Mouse (Mus musculus): ENCODE measurements around the gene Neb. TPM values are rescaled to one million over a fixed set of nuclear protein-coding genes. Genes with fewer than 3 reads are reported as not detected.

Neb gene
- polyA plus RNA-seq, 1 experiment from 2014 or later, result 9.2 TPM

DNA sequence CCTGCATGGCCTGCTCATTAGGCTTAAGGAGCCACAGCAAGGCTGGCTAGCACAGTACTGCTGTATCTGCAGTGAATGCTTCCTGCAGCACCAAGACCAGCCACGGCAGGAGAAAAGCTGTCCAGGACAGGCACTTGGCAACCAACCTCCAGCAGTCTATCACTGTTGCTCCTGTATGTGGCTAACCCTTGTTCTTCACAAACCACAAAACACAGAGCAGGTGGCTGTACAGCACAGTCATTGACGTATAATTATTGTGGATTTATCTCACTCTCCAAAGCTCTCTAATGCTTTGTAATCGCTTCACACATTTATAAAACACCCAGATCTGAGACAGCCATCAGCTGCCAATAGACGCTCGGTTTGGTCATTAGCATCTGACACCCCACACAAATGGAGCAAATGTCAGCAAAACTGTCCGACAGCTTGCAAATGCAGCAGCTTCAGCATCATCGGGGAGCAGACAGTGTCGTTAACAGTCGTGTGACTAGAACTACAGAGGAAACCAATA lies 129.9 kb downstream of the Neb start:
- Histone ChIP-seq H3K9me3 (replicated peaks) (no peaks in the 10 kb centered on the region), H3K4me1 (replicated peaks) (no peaks in the 10 kb centered on the region), H3K36me3 (replicated peaks) (no peaks in the 10 kb centered on the region), H3K27me3 (no peaks in the 10 kb centered on the region), H3K4me3 (replicated peaks) (no peak overlapping the region), H3K4me2 (no peak overlapping the region), H3K9ac (no peak overlapping the region), H3K27ac (replicated peaks) (no peak overlapping the region)
- WGBS (ENCODE audit: insufficient replicate concordance), result 54% methylated on average over 9 of the region's 9 CpGs
- ATAC-seq (ENCODE audit: insufficient read depth), result no peak

DNA sequence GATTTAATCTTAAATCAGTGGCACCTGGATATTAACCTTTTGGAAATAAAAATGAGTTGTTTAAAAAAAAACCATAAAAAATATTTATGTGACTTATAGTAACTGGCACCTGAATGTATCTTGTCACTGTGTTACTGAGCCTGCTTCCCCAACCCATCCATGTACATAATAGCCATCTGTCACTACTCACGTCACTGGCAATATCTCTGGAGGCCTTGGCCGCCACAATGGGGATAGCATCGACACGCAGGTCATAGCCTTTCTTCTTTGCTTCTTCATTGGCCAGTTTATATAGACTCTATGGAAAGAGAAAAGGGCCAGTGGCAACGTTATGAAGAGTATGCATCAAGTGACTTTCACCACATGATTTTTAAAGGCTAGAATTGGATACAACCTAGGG lies 133.2 kb downstream of the Neb start:
- Histone ChIP-seq H3K4me3 (replicated peaks) (no peak overlapping the region), H3K27me3 (no peaks in the 10 kb centered on the region), H3K4me1 (replicated peaks) (no peaks in the 10 kb centered on the region), H3K27ac (replicated peaks) (no peak overlapping the region), H3K36me3 (replicated peaks) (no peaks in the 10 kb centered on the region), H3K9ac (no peak overlapping the region), H3K9me3 (replicated peaks) (no peaks in the 10 kb centered on the region), H3K4me2 (no peak overlapping the region)
- ATAC-seq (ENCODE audit: insufficient read depth), result no peak
- WGBS (ENCODE audit: insufficient replicate concordance), result 72% methylated on average over 5 of the region's 5 CpGs

DNA sequence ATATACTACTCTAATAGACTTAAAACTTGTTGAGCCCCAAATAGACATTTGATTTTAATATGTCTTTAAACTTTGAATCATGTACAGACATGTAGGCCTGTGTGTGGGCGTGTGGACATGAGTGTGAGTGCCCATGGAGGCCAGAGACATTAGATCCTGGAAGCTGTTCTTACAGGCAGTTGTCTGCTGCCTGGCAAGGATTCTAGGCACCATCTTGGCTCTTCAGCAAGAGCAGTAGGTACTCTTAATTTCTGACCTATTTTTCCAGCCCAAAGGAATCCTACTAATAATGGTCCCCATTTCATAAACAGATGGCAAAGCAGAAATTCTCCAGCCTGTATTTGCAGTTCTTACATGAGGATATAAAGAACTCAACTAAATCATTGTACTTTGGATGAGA lies 135.6 kb downstream of the Neb start:
- Histone ChIP-seq H3K4me3 (replicated peaks) (no peak overlapping the region), H3K4me2 (no peak overlapping the region), H3K36me3 (replicated peaks) (no peaks in the 10 kb centered on the region), H3K9me3 (replicated peaks) (no peaks in the 10 kb centered on the region), H3K9ac (no peak overlapping the region), H3K4me1 (replicated peaks) (no peaks in the 10 kb centered on the region), H3K27ac (replicated peaks) (no peak overlapping the region), H3K27me3 (no peaks in the 10 kb centered on the region)
- no peak for ATAC-seq (ENCODE audit: insufficient read depth)
- WGBS (ENCODE audit: insufficient replicate concordance), result 37% methylated on average over 1 of the region's 1 CpGs

DNA sequence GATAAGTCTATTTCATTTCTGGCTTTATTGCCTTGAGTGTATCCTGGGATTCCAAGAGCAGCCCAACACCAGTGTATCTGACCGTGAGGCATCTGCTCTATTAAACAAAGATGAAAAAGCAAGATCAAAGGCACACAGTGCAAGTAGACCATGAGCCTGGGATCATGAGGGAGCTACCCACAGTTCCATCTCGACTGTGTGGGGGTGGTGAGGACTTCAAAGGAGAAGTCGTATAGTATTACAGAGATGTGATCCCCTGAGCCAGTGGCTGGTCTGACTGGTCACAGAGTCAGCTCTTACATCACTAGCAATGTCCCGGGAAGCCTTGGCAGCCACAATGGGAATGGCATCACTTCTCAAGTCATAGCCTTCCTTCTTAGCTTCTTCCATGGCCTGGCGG lies 140.4 kb downstream of the Neb start:
- H3K9ac ChIP-seq, result no peak overlapping the region
- H3K4me1 ChIP-seq (replicated peaks), result no peaks in the 10 kb centered on the region
- no peak for ATAC-seq (ENCODE audit: insufficient read depth)
- H3K4me2 ChIP-seq, result no peak overlapping the region
- WGBS (ENCODE audit: insufficient replicate concordance), result 49% methylated on average over 5 of the region's 5 CpGs
- no peaks in the 10 kb centered on the region for H3K9me3 ChIP-seq (replicated peaks)
- H3K36me3 ChIP-seq (replicated peaks), result no peaks in the 10 kb centered on the region
- H3K27ac ChIP-seq (replicated peaks), result no peak overlapping the region
- H3K4me3 ChIP-seq (replicated peaks), result no peak overlapping the region
- H3K27me3 ChIP-seq, result no peaks in the 10 kb centered on the region

DNA sequence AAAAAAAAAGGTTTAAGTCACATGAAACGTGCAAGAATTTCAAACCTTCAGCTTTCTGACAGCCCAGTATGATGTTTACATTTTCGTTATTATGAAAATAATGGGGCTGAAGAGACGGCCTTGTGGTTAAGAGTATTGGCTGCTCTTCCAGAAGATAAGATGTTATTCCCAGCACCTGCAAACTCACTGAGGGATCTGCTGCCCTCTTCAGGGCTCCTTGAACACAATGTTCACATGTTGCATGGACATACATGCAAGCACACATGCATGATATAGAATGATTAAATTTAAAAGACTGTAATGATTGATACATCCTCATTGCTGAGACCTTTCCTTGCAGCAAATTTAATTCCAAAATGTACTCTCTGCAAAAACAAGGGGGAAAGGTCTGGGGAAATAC lies 150.7 kb downstream of the Neb start:
- Histone ChIP-seq H3K36me3 (replicated peaks) (no peaks in the 10 kb centered on the region), H3K4me2 (no peak overlapping the region), H3K9ac (no peak overlapping the region), H3K4me3 (replicated peaks) (no peak overlapping the region), H3K27ac (replicated peaks) (no peak overlapping the region), H3K4me1 (replicated peaks) (no peaks in the 10 kb centered on the region), H3K27me3 (no peaks in the 10 kb centered on the region), H3K9me3 (replicated peaks) (no peaks in the 10 kb centered on the region)
- 26% methylated on average over 3 of the region's 3 CpGs for WGBS (ENCODE audit: insufficient replicate concordance)
- no peak for ATAC-seq (ENCODE audit: insufficient read depth)

DNA sequence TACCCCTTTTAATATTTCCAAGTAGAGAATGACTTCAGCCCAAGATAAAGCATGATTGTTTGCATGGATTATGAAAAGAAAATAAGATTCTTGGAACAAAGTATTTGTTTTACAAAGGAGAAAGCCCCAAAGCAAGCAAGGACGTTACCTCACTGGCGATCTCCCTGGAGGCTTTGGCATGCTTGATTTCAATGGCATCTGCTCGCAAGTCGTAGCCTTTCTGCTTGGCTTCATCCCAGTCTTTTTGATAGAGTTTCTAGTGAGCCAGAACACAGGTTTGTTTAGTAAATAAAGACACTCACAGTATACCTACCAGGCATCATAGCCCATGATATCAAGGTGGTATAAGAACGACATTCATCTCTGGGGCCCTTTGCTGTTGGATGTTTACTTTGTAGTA lies 153.9 kb downstream of the Neb start:
- H3K36me3 ChIP-seq (replicated peaks), result no peaks in the 10 kb centered on the region
- no peak overlapping the region for H3K4me2 ChIP-seq
- WGBS (ENCODE audit: insufficient replicate concordance), result 74% methylated on average over 5 of the region's 5 CpGs
- H3K27me3 ChIP-seq, result no peaks in the 10 kb centered on the region
- no peak for ATAC-seq (ENCODE audit: insufficient read depth)
- no peak overlapping the region for H3K9ac ChIP-seq
- H3K4me1 ChIP-seq (replicated peaks), result no peaks in the 10 kb centered on the region
- H3K9me3 ChIP-seq (replicated peaks), result no peaks in the 10 kb centered on the region
- no peak overlapping the region for H3K27ac ChIP-seq (replicated peaks)
- no peak overlapping the region for H3K4me3 ChIP-seq (replicated peaks)

DNA sequence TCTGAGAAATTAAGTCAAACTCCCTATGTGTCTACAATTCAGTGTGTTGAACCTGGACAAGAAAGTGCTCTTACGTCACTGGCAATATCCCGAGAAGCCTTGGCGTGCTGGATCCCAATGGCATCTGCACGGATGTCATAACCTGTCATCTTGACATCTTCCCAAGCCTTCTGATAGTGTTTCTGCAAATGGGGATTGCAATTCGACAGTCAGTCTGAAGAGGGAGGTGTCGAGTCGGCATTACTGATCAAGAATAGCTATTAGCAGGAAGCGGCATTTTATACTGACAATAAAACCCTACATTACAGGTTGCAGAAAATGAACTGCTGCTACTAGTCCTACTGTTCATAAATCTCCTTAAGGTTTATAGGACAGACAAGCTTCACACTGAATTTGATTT lies 158.2 kb downstream of the Neb start:
- no peaks in the 10 kb centered on the region for H3K36me3 ChIP-seq (replicated peaks)
- ATAC-seq (ENCODE audit: insufficient read depth), result no peak
- H3K4me3 ChIP-seq (replicated peaks), result no peak overlapping the region
- no peak overlapping the region for H3K9ac ChIP-seq
- no peak overlapping the region for H3K27ac ChIP-seq (replicated peaks)
- no peaks in the 10 kb centered on the region for H3K9me3 ChIP-seq (replicated peaks)
- WGBS (ENCODE audit: insufficient replicate concordance), result 35% methylated on average over 8 of the region's 8 CpGs
- no peak overlapping the region for H3K4me2 ChIP-seq
- no peaks in the 10 kb centered on the region for H3K27me3 ChIP-seq
- no peaks in the 10 kb centered on the region for H3K4me1 ChIP-seq (replicated peaks)

DNA sequence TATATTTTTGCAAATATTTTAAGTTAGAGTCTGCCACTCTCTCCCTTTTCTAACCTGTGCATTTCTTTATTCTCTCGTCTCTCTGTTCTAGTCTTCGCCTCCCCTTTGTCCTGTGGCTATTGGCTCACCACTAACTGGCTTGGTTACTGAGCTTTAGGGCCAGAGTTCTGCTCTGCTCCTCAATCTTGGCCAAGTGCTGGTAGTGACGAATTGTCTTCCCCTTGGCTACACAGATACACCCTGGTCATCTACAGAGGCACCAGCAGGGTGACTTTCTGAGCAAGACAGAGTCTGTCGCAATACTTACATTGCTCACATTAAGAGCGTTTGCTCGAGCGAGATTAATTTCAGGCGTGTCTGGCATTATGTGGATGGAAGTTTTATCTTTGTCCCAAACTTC lies 162.3 kb downstream of the Neb start:
- no peak overlapping the region for H3K27ac ChIP-seq (replicated peaks)
- no peak overlapping the region for H3K4me2 ChIP-seq
- H3K36me3 ChIP-seq (replicated peaks), result no peaks in the 10 kb centered on the region
- 65% methylated on average over 8 of the region's 8 CpGs for WGBS (ENCODE audit: insufficient replicate concordance)
- H3K9ac ChIP-seq, result no peak overlapping the region
- no peaks in the 10 kb centered on the region for H3K27me3 ChIP-seq
- no peaks in the 10 kb centered on the region for H3K4me1 ChIP-seq (replicated peaks)
- H3K4me3 ChIP-seq (replicated peaks), result no peak overlapping the region
- no peaks in the 10 kb centered on the region for H3K9me3 ChIP-seq (replicated peaks)
- no peak for ATAC-seq (ENCODE audit: insufficient read depth)

DNA sequence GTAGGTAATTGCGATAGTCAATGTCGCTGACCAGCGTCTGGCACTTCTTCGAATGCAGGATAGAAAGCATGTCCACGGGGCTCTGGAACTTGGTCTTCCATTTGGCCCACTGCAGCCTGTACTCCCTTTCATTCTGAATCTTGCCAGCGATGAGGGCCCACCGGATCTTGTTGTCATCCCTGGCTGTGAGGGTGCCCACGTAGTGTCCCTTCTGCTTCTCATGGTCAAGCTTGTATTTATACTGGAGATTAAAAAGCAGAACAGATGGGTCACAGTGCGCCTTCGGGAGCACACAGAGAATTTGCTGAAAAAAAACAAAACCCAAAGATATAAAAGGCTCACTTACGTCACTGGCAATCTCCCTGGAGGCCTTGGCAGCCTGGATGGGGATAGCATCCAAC lies 165.7 kb downstream of the Neb start:
- Histone ChIP-seq H3K36me3 (replicated peaks) (no peaks in the 10 kb centered on the region), H3K9me3 (replicated peaks) (no peaks in the 10 kb centered on the region), H3K27ac (replicated peaks) (no peak overlapping the region), H3K4me1 (replicated peaks) (no peaks in the 10 kb centered on the region), H3K4me3 (replicated peaks) (no peak overlapping the region), H3K9ac (no peak overlapping the region), H3K4me2 (no peak overlapping the region), H3K27me3 (no peaks in the 10 kb centered on the region)
- 75% methylated on average over 11 of the region's 11 CpGs for WGBS (ENCODE audit: insufficient replicate concordance)
- ATAC-seq (ENCODE audit: insufficient read depth), result no peak

DNA sequence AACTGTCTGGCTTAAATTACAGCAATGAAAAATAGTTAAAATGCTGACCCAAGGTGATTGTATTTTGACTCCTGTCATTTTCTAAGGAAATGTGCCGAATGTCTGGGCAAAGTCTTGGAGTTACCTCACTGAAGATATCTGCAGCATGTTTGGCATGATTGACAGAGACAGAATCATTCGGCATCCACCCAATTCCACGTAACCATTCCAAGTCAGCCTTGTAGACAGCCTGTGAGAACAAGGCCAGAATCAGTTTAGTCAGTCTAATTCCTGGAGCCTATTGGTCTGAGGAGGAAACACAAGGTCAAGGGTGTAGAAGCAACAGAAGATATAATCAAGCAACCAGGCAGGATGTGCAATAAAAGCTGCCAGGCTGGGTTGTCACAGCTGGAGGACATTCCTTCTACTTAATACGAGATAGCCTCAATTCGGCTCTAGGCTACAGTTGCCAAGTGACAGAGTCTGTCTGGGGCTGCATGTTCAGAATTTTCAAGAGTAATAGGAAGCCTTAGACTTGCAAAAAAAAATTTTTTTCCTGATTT lies 166.8 kb downstream of the Neb start:
- H3K27ac ChIP-seq (replicated peaks), result no peak overlapping the region
- ATAC-seq (ENCODE audit: insufficient read depth), result no peak
- no peaks in the 10 kb centered on the region for H3K27me3 ChIP-seq
- H3K36me3 ChIP-seq (replicated peaks), result no peaks in the 10 kb centered on the region
- WGBS (ENCODE audit: insufficient replicate concordance), result 53% methylated on average over 5 of the region's 5 CpGs
- H3K4me1 ChIP-seq (replicated peaks), result no peaks in the 10 kb centered on the region
- no peak overlapping the region for H3K4me2 ChIP-seq
- H3K9ac ChIP-seq, result no peak overlapping the region
- no peak overlapping the region for H3K4me3 ChIP-seq (replicated peaks)
- no peaks in the 10 kb centered on the region for H3K9me3 ChIP-seq (replicated peaks)

DNA sequence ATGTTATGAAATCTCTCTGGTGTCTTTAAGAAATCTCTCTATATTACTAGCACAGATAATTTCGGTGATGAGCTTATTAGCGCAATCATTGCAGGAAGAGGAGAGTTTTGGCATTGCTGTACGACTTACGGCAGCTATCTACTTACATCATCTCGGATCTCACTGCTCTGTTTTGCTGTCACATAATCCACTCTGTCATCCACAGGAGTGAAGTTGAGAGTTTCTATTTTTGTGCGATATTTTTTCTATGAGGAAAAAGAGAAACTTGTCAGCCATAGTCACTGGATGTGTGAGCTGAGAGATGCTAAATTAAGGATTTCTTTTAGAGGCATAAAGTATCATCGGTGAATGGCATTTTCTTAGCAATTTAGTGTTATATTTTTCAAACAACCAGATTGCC lies 167.6 kb downstream of the Neb start:
- H3K9me3 ChIP-seq (replicated peaks), result no peaks in the 10 kb centered on the region
- ATAC-seq (ENCODE audit: insufficient read depth), result no peak
- no peaks in the 10 kb centered on the region for H3K36me3 ChIP-seq (replicated peaks)
- H3K4me1 ChIP-seq (replicated peaks), result no peaks in the 10 kb centered on the region
- H3K27me3 ChIP-seq, result no peaks in the 10 kb centered on the region
- H3K27ac ChIP-seq (replicated peaks), result no peak overlapping the region
- no peak overlapping the region for H3K9ac ChIP-seq
- H3K4me3 ChIP-seq (replicated peaks), result no peak overlapping the region
- no peak overlapping the region for H3K4me2 ChIP-seq
- WGBS (ENCODE audit: insufficient replicate concordance), result 75% methylated on average over 7 of the region's 7 CpGs

DNA sequence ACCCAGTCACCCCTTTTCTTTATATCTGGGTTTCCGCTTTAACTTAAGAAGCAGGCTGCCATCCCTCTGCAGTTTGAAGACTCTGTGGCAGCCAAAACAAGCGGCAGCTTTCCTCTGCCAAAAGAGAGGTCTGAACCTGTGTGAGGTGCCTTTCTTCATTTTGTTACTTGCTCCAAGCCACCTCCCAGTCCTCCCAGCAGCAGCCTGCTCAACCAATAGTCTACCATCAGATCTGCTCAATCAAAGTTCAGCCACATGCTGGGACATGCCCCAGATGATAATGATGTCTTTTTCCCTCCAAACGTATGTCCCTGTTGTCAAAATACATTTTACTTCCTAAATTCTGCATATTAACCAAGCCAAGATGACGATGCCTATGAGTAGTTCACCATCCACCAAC lies 173.3 kb downstream of the Neb start:
- Histone ChIP-seq H3K36me3 (replicated peaks) (no peaks in the 10 kb centered on the region), H3K9me3 (replicated peaks) (no peaks in the 10 kb centered on the region), H3K4me2 (no peak overlapping the region), H3K4me1 (replicated peaks) (no peaks in the 10 kb centered on the region), H3K27me3 (no peaks in the 10 kb centered on the region), H3K27ac (replicated peaks) (no peak overlapping the region), H3K4me3 (replicated peaks) (no peak overlapping the region), H3K9ac (no peak overlapping the region)
- WGBS (ENCODE audit: insufficient replicate concordance), result 57% methylated on average over 4 of the region's 4 CpGs
- no peak for ATAC-seq (ENCODE audit: insufficient read depth)

Data from liver, embryonic 15.5 days (tissue).